Mouse (Mus musculus) forebrain, embryonic 10.5 days (tissue): ENCODE results near the gene Crisp4. TPM values are rescaled to one million over a fixed set of nuclear protein-coding genes. Genes with fewer than 3 reads are reported as not detected.

Source experiments
- DNase-seq: peaks from one replicate; pipeline ENCODE4 v3.0.0-alpha.2; 2017; ENCODE audit warnings: low spot score; ENCODE audit errors: extremely low spot score
- H3K27ac ChIP-seq: fragments of 300-500 bp; sonication (generic); 2 replicates; pipeline ENCODE4 v1.5.1; 2016; ENCODE audit warnings: mild to moderate bottlenecking
- H3K27me3 ChIP-seq: fragments of 300-500 bp; sonication (generic); 2 replicates; pipeline ENCODE4 v1.6.1; 2016; ENCODE audit warnings: mild to moderate bottlenecking; ENCODE audit not compliant: poor library complexity, severe bottlenecking
- H3K36me3 ChIP-seq: fragments of 300-500 bp; sonication (generic); replicated peaks from 2 replicates; pipeline ENCODE4 v1.6.1; 2016; ENCODE audit warnings: mild to moderate bottlenecking, moderate library complexity
- H3K4me1 ChIP-seq: fragments of 300-500 bp; sonication (generic); 2 replicates; pipeline ENCODE4 v1.6.1; 2016
- H3K4me3 ChIP-seq: fragments of 300-500 bp; sonication (generic); 2 replicates; pipeline ENCODE4 v1.5.1; 2016; ENCODE audit warnings: mild to moderate bottlenecking, moderate library complexity
- H3K9me3 ChIP-seq: fragments of 300-500 bp; sonication (generic); 2 replicates; pipeline ENCODE4 v1.6.1; 2016; ENCODE audit warnings: mild to moderate bottlenecking, moderate library complexity
- WGBS: fragments of 180-500 bp; shearing (Covaris S2); methylation state at CpG from one replicate; pipeline ENCODE4 v1.1.7; 2016; 5-methylcytosine and 5-hydroxymethylcytosine counted together
- polyA plus RNA-seq: library from polyadenylated mRNA; unstranded; fragments of >200 nt; fragmentation: Nextera tagmentation; extraction: Ambion mirVana; gene quantifications from 2 replicates; pipeline ENCODE4 v1.2.1, GENCODE M21; 2016

Gene Crisp4
- not detected in 2 replicates for polyA plus RNA-seq

DNA sequence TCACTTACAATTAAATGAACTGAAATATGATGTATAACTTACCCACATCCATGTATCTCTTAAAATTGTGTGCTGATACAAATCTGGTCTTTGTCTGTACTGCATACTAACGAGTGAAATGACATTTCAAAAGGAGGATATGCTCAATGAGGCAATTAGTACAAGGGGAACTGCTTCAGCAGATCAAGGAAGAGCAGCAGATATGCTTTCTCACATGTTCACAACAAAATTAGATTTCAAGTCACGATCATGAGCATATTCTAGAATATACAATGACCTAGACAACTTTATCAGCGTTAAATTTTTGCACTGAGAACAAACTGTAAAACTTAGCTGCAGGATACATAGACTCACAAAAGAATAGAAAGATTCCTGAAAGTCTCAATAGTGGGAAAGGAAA is at the start of gene Crisp4:
Gene Crisp4 (minus strand): TSS at position 101 of the 400 bp plus-strand sequence.
- no peak for DNase-seq
- Histone ChIP-seq H3K9me3 (no peaks in the 10 kb centered on the region), H3K27me3 (no peaks in the 10 kb centered on the region), H3K4me1 (no peaks in the 10 kb centered on the region), H3K4me3 (no peak within 1 kb of the TSS), H3K36me3 (no peaks in the 10 kb centered on the region), H3K27ac (no peak within 1 kb of the TSS)
- 80% methylated on average over 3 of the region's 3 CpGs for WGBS

DNA sequence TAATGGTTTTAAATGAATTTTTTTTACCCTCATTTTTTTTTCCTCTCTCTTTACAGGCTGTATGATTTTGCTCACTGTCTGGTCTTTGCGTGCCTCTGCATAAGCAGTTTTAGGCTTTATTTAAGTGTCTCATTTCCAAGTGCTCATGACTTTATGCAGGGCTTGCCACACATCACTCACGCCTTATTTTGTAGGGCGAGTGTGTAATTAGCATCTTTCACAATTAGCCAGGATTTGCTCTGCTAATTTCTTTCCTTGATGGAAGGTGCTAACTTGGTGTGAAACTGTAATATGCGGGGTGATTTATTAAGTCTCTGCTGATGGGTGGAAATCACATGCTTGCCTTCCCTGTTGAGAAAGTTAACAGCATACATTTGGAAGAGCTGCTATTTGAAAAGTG is 46.0 kb upstream of the Crisp4 start:
- no peak for DNase-seq
- H3K36me3 ChIP-seq, result no peaks in the 10 kb centered on the region

DNA sequence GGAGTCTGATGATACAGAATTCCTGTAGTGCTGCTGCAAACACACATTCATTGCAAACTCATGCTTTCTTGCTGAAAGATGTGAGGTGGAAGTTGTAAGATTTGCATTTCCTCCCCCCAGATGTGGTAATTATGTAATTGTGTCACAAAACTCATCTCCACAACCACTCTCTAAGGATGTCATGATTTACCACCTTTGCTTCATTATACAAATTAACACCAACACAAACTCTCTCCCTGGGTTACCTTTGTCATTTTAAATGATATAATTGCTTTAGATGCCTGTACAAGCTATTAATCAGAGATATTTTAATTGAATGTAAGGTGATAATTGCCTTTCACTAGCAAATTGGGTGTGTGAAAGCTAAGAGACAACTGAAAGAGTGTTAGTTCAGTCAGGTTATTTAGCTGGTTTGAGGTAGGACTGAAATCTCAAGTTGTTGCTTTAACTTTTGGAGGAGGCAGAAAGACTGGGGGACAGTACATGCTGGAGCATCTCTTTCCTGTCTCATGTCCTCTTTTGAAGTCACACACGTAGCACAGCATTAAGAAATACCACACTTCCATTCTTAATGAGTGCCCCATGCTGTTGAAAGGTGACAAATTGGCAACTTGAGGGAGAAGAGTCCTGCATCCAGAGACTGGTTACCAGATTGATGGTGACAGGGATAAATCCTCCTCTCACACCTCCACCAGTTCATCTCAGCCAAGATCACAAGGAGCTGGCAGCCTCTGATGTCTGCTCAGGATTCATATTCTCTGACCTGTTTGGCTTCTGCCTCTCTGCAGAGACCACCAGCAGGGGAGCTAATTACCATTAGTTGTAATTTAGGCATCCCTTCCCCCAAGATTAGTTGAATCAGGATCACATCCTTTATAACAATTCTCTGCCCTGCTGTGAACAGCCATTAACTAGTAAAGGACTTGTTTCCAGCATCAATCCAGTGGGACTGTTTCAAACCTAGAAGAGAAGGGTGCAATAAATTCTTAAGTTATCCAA is 45.3 kb upstream of the Crisp4 start:
- H3K27ac ChIP-seq, result no peak overlapping the region
- peaks cover 16% of the 10 kb centered on the region for H3K4me1 ChIP-seq
- H3K36me3 ChIP-seq, result no peaks in the 10 kb centered on the region
- DNase-seq, result no peak
- H3K9me3 ChIP-seq, result no peaks in the 10 kb centered on the region
- no peak overlapping the region for H3K4me3 ChIP-seq
- H3K27me3 ChIP-seq, result no peaks in the 10 kb centered on the region
- WGBS, result 5% methylated on average over 1 of the region's 1 CpGs

More for the DNA sequence above, 46.0 kb upstream of the Crisp4 start:
- peaks cover 16% of the 10 kb centered on the region for H3K4me1 ChIP-seq
- no peaks in the 10 kb centered on the region for H3K9me3 ChIP-seq
- H3K4me3 ChIP-seq, result no peak overlapping the region
- 37% methylated on average over 4 of the region's 4 CpGs for WGBS
- no peaks in the 10 kb centered on the region for H3K27me3 ChIP-seq
- no peak overlapping the region for H3K27ac ChIP-seq

DNA sequence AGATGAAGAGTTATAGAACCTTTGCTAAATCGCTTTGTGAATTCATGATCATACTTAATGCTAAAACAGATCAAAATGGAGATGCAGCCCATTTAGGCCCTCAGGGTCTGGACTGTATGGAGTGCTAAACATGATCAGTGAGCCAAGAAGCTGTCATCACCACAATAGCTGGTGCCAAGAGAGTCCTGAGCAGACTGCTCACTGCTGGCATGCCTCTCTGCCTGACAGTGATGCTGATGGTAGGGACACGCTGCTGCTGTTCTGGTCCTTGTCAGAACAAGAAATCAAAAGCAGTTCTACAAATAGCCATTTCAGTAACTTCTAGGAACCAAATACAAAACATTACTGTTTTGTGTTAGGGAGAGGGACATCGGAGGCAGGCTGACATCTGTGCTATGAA is 35.5 kb upstream of the Crisp4 start:
- no peak for DNase-seq
- H3K9me3 ChIP-seq, result no peaks in the 10 kb centered on the region
- H3K27ac ChIP-seq, result no peak overlapping the region
- no peaks in the 10 kb centered on the region for H3K27me3 ChIP-seq
- no peaks in the 10 kb centered on the region for H3K4me1 ChIP-seq
- H3K4me3 ChIP-seq, result no peak overlapping the region
- H3K36me3 ChIP-seq, result no peaks in the 10 kb centered on the region
- 86% methylated on average over 3 of the region's 3 CpGs for WGBS

DNA sequence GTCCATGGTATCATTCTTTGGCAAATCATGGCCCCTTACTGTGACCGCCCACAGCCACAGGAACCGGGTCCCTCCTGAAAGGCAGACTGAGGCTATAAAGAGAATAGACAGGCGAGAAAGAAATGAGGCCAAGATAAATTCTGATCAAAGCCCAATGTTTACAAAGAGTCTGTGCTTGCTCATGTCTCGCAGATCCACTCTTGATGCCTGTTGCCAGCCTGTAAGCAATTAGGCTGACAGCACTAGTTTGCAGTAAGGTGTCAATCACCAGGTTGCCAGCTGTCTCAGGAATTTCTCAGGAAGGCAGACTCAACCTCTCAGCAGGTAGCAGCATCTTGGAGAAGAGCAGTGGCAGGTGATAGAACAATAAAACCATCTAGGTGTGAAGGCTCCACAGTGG is 24.9 kb upstream of the Crisp4 start:
- 88% methylated on average over 4 of the region's 4 CpGs for WGBS

DNA sequence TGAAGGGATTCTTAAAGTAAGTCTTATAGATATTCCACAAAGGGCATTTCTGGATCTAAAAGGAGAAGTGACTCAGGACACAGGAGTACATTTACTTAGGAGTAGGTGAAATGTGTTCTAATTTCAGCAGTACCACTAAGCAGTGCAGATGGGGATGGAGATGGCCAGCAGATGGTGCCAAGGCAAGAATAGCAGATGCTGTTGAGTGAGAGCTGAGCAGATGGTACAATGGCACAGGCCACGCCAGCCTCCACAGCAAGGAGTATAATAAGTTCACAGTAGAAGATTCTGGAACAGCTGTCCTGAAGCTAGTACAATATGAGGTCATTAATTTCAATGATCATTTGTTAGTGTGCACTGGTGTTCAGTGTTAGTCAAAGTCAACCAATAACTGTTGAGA is 22.6 kb upstream of the Crisp4 start:
- Histone ChIP-seq H3K9me3 (no peaks in the 10 kb centered on the region; the same call in 1 of the 2 replicates), H3K4me1 (no peaks in the 10 kb centered on the region), H3K27me3 (no peaks in the 10 kb centered on the region), H3K27ac (no peak overlapping the region), H3K4me3 (no peak overlapping the region), H3K36me3 (no peaks in the 10 kb centered on the region)
- 66% methylated on average over 1 of the region's 1 CpGs for WGBS
- no peak for DNase-seq

More for the DNA sequence above, 24.9 kb upstream of the Crisp4 start:
- Histone ChIP-seq H3K9me3 (no peaks in the 10 kb centered on the region; the same call in 1 of the 2 replicates), H3K27ac (no peak overlapping the region), H3K27me3 (no peaks in the 10 kb centered on the region), H3K4me1 (no peaks in the 10 kb centered on the region), H3K4me3 (no peak overlapping the region), H3K36me3 (no peaks in the 10 kb centered on the region)
- DNase-seq, result no peak

DNA sequence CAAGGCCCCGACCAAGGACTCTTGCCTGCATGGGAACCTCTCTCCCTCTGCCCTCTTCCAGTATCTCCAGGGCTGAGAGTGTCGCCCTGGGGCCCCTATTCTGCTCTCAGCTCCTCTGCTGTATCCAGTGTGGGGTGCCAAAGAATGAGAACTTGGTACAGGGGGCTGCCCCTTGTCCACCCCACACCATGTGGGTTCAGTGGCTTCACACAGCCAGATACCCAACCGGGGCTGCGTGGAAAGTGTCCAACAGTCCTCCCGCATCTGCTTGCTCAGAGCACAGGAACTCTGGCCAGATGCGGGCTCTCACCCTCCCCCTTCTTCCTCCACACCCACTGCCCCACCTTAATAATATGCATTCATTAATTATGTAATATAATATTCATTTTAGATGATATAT is 13.4 kb upstream of the Crisp4 start:
- no peaks in the 10 kb centered on the region for H3K36me3 ChIP-seq
- DNase-seq, result no peak
- WGBS, result 84% methylated on average over 6 of the region's 6 CpGs
- no peaks in the 10 kb centered on the region for H3K9me3 ChIP-seq
- no peak overlapping the region for H3K27ac ChIP-seq
- H3K27me3 ChIP-seq, result no peaks in the 10 kb centered on the region
- H3K4me1 ChIP-seq, result no peaks in the 10 kb centered on the region
- no peak overlapping the region for H3K4me3 ChIP-seq

DNA sequence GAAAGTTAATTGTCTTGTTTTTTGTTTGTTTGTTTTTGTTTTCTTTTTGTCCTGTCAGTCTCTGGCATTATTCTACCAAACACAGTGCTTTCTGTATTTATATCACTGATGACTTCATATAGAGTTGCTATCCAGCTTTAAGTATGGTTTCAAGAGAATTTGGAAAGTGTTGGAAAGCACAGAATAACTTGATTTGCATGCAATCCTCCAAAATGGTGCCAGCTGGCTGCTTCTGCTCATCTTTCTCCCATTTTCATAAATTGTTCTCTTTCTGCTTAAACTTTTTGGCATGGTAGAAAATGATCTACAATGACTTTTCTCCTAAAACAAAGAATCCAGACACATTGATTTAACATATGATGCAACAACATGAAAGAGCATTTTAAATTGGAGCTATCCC is 2.5 kb upstream of the Crisp4 start:
- no peak for DNase-seq

DNA sequence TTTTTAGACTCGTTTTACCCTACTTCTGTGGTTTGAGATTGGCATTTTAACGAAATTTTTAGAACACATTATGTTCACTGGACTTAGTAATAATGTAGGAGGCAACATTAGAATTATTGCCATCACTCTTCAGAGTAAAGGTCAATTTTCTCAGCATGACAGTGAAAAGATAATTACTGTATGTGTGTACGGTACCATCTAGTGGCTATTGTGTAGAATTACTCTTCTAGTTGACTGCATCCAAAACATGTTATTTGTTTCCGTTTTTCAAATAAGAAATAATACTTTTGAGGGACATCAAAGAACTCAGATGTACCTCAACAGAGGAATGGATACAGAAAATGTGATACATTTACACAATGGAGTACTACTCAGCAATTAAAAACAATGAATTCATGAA is 14.0 kb downstream of the Crisp4 start:
- 63% methylated on average over 4 of the region's 4 CpGs for WGBS
- Histone ChIP-seq H3K9me3 (no peaks in the 10 kb centered on the region), H3K4me3 (no peak overlapping the region), H3K4me1 (no peaks in the 10 kb centered on the region), H3K27me3 (no peaks in the 10 kb centered on the region), H3K27ac (no peak overlapping the region), H3K36me3 (no peaks in the 10 kb centered on the region)
- no peak for DNase-seq

More for the DNA sequence above, 2.5 kb upstream of the Crisp4 start:
- Histone ChIP-seq H3K4me3 (no peak overlapping the region), H3K9me3 (no peaks in the 10 kb centered on the region), H3K36me3 (no peaks in the 10 kb centered on the region), H3K27me3 (no peaks in the 10 kb centered on the region), H3K4me1 (no peaks in the 10 kb centered on the region), H3K27ac (no peak overlapping the region)

DNA sequence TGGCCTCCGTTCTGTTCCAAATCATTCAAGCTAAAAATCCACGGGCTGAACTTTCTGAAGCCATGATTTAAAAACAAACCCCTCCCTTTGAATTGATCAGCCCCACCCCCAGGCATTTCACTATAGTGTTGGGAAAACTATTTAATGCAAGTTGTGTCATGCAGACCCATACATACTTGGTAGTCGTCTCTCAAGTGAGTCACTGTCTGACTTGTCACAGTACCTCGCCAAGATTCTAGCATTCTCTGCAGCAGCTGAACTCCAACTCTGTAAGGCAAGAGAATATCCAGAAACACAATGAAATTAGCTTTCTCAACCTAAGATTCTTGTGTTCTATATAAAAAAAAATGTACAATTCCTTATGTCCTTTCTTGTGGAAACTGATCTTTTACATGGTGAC is 15.7 kb downstream of the Crisp4 start:
- WGBS, result 84% methylated on average over 4 of the region's 4 CpGs
- no peak for DNase-seq
- H3K4me3 ChIP-seq, result no peak overlapping the region

DNA sequence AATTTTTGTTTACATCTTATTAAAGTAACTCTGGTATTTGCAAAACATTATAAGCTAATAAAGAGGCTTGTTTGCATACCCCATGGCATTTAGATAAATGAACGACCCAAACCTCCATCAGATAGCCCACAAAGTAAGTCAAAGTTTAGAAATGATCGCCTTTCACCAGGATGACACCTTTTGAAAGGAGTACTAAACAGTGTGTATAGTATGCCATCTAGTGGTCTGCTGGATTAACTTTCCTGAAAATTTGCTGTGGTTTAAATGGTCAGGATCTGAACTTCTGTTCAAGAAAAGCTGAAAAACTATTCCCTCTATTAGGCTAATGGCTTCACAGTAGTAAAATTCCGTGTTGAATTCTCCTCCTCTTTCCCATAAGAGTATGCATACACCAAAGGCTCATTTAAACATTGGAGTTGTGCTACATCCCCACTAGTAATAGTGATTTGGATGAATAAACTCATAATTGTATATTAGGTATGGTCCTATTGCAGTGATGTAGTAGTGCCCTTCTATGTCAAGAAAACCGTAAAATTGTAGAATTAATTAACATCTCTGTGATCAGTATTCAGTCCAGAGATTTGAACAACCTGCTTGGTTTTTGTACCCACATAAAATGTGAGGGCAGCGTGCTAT is 38.9 kb downstream of the Crisp4 start:
- no peak for DNase-seq
- WGBS, result 44% methylated on average over 5 of the region's 5 CpGs
- Histone ChIP-seq H3K4me1 (peaks cover 10% of the 10 kb centered on the region), H3K36me3 (no peaks in the 10 kb centered on the region), H3K4me3 (no peak overlapping the region), H3K27me3 (no peaks in the 10 kb centered on the region), H3K9me3 (no peaks in the 10 kb centered on the region), H3K27ac (no peak overlapping the region)

More for the DNA sequence above, 15.7 kb downstream of the Crisp4 start:
- H3K27ac ChIP-seq, result no peak overlapping the region
- no peaks in the 10 kb centered on the region for H3K27me3 ChIP-seq
- H3K9me3 ChIP-seq, result no peaks in the 10 kb centered on the region
- no peaks in the 10 kb centered on the region for H3K36me3 ChIP-seq
- H3K4me1 ChIP-seq, result no peaks in the 10 kb centered on the region

DNA sequence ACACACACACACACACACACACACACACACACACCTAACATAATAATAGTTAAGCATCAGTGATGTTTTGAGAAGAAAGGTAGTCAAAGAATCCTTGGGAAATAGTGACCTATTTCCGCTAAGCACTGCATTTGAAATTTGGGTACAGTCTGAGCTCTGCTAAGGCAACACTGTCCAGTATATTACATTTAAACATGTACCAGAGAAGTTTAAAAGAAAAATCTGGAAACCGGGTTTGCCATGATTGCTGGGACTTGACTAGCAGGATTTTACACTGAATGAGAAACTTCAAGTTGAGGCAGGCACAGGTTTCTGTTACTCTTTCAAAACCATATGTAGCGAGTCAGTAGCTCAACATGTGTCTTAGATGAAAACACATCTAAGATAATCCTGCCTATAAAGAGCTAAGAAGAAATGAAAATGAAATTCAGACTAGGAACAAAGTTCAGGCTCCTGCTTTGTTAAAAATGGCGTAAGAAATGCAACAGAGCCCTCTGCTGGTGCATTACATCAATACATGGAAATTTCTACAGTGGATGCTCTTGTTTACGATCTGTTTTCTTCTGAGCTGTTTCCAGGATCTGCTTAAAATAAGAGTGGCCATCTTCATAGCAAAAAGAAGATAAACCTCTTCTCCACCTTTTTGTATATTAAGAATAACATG is 39.7 kb downstream of the Crisp4 start:
- H3K27ac ChIP-seq, result no peak overlapping the region
- H3K9me3 ChIP-seq, result no peaks in the 10 kb centered on the region
- no peaks in the 10 kb centered on the region for H3K27me3 ChIP-seq
- H3K4me1 ChIP-seq, result peaks cover 10% of the 10 kb centered on the region
- H3K4me3 ChIP-seq, result no peak overlapping the region
- no peak for DNase-seq
- no peaks in the 10 kb centered on the region for H3K36me3 ChIP-seq
- 56% methylated on average over 5 of the region's 5 CpGs for WGBS
